Mouse (Mus musculus) 416B (cell line): ENCODE measurements around the gene Tspan7.
A peak's percentile ranks its signal among the peaks of the same experiment; 100 is the strongest.

Experiments
- DNase-seq: peaks from one replicate; pipeline ENCODE4 v3.0.0; 2011; ENCODE audit warnings: low read depth

Tspan7 gene

GRCm38 (mm10) chrX:10484872-10485569, at the start of gene Tspan7:
Gene Tspan7 (plus strand): TSS chrX:10485158.
- no peak for DNase-seq

GRCm38 (mm10) chrX:10449323-10449980, 35.5 kb upstream of the Tspan7 start:
- DNase-seq, result no peak

- no peak for DNase-seq
Observed at GRCm38 (mm10) chrX:10450143-10451060, 34.6 kb upstream of the Tspan7 start.

GRCm38 (mm10) chrX:10453798-10454197, 31.2 kb upstream of the Tspan7 start:
- DNase-seq, result no peak

DNA sequence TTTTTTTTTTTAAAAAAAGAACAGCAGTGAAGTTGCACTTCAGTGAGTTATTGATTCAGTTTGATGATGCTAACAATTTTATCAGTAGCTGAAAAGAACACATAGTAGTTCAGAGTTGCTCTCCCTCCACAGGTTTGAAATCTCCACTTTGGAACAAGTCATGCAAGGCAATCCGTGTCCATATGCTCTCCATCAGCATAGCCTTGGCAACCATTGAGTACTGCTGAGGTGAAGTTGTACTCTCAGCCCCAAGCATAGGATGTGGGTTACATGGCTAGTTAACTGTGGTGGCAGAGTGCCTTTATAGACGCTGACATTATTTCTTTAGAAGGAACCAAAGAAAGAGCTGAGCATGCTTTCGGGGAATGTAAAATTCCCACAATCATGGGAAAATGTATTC, 27.7 kb upstream of the Tspan7 start:
- DNase-seq, result no peak

GRCm38 (mm10) chrX:10477088-10477487, 7.9 kb upstream of the Tspan7 start:
- DNase-seq, result no peak

- DNase-seq, result no peak
Observed at GRCm38 (mm10) chrX:10479031-10479886, 5.7 kb upstream of the Tspan7 start.

DNA sequence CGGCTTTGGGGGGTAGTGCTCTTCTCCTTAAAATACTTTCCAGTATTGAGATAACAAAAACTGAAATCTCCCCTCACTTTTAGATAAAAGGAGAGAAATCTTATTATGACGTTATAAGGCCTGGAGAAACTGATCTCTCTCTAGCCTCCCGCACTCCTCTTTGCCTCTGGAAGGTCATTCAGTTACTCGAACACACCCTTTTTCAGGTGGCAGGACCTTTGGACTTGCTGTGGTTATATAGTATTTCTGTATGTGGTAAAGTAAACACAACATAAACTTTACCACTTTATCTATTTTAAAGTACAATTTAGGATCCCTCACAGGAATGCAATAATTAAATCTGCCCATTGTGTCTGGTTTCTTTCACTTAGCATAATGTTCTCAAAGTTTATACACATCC, 5.0 kb upstream of the Tspan7 start:
- no peak for DNase-seq

GRCm38 (mm10) chrX:10485664-10486211, 780 bp downstream of the Tspan7 start:
- no peak for DNase-seq

- no peak for DNase-seq
Observed at GRCm38 (mm10) chrX:10498580-10498979, 13.6 kb downstream of the Tspan7 start.

DNA sequence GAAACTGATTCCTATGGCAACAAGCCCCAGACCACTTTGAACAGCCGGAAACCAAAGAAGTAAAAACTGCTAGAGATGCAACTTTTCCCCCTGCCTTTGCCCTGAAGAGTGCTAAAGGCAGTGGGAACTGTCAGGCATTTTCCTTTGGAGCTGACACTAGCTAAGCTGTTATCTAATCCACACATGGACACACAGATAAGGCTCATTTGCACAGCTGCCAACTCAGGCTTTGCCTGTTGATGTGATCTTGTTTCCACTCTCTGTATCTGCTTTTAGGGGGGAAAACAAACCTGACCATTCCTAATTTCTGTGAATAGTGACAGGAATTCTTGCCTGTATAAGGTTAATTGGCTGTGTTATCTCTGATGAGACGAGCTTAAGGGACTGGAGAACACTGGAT, 17.7 kb downstream of the Tspan7 start:
- no peak for DNase-seq

- no peak for DNase-seq
Observed at GRCm38 (mm10) chrX:10514417-10514816, 29.5 kb downstream of the Tspan7 start.

DNA sequence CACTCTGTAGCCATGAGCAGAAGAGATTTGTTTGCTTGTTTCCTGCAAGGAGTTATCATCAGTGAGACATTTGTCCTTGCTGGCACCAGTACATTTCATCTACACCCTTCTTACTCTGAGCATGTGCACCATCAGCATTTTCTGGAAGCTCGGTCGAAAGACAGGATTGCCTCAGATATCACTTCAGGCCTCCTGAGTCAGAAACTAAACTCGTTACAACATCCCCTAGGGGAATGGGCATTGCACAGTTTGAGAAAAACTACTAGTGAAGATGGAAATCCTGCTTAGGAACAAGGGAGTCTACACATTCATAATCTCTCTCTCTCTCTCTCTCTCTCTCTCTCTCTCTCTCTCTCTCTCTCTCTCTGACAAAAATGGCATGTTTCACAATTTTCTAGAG, 30.0 kb downstream of the Tspan7 start:
- no peak for DNase-seq

- no peak for DNase-seq
Observed at GRCm38 (mm10) chrX:10516448-10516847, 31.5 kb downstream of the Tspan7 start.

DNA sequence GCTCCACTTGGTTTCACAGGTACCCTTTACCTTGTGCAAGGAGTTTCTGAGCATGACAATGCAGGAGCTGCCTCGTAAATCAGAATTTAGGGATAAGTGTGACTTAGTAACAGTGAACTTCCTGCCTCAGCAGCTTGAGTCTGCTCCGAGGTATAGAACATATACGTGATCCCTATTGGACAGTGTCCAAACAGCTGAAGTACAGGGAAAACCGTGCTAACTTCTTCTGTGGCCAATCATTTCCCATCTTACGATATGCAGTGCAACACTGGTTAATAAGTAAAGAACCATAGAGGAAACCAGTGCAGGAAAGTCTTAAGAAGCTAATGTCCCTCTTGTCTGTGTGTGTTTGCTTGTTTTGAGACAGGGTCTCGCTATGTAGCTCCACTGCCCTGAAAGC, 32.0 kb downstream of the Tspan7 start:
- no peak for DNase-seq

DNA sequence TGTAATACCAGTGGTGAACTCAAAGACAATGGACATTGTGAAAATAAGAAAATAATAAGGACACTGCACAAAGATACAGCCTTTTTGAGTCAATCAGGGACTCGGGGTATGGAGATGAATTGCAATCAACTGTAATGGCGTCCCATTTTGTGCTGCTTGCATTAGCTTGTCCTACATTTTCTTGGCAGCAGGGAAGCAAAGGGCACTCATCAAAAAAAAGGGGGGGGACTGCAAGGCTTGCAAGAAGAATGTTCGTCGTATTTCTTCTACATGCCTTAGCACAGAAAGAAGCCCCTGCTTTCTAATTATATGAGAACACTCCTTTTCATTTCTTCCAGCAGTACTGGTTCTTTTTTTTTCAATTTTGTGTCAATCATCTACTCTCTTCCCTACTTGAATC, 32.8 kb downstream of the Tspan7 start:
- DNase-seq, result no peak

- DNase-seq, result no peak
Observed at GRCm38 (mm10) chrX:10518510-10518909, 33.6 kb downstream of the Tspan7 start.

GRCm38 (mm10) chrX:10535450-10535849, 50.5 kb downstream of the Tspan7 start:
- no peak for DNase-seq

GRCm38 (mm10) chrX:10539009-10539408, 54.1 kb downstream of the Tspan7 start:
- no peak for DNase-seq

DNA sequence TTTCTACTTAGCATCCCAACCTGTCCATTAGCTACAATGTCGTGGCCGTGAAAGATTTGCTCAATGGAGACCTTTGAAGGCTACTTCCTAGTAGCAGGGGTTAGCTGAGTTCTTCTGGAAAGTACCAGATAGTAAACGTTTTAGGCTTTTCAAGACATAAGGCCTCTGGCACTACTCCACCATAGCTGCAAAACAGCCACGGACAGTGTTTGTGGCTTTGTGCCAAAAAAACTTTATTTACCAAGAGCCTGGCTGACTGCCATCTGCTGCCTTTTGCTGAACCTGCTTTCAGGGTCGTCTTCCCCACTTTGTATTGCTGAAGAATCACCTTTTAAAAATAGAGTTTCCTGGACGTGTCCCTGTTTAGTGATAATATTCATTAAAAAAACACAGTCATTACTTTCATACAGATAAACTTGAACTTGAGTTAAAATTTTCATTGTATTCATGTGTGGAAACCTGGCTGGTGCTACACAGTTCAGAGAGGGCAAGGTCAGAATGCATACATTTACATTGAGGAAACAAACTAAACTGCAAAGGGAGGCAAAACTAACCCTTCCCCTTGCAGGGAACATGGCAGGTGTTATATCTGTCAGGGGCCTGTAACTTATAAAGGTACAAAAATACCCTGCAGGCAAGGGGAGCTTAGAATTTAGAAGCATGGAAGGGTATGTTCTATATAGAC, 54.7 kb downstream of the Tspan7 start:
- peak; percentile 0 for DNase-seq

DNA sequence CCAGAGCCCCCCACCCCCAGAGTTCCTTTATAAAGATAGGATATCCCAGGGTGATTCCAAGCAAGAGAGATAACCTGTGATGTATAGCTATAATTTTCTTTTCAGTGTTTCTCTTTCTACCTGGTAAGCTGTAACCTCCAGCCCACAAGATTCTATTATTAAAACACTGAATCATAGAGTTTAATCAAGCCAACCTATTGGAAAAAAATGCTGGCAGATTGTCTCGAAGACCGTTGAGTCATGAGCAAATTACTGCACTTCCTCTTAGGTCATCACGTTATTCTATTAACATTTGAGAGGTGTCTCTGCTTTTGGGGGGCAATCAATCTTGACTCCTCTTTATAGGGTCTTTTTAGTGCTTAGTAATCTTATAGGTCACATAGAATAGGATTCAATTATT, 61.9 kb downstream of the Tspan7 start:
- DNase-seq, result no peak
